Mouse (Mus musculus): ENCODE measurements at regions not wholly inside any gene's neighbourhood (a gene's known extent, or its start where the extent isn't known, plus 50 kb on each side); places are given as distances from the start of the nearest gene placed in this dataset.

DNA sequence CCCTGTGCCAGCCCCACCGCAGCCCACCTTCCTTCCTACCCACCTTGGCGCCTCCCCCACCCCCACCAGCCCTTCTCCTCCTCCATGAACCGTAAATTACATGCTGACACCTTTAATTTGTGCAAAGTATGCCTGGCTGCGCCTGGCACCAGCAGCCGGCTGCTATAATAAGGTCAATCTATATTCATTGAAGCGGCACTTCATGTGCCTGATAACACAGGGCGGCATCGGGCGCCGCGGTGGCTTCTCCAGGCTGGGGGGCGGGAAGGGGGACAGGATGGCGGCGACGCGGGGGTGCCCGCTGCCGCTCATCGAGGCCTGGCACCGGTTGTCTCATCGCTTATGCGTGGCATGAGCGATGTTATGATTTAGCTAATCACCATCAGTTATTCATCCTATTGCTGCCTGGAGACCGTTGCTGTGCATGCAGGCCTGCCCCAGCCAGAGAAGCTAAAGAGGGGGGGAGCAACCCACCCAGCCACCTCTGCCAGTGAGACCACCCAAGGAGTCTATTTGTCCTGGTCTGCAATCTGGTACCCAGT is 157.5 kb downstream of the Rplp1 start:
- TF ChIP-seq CTCF (IDR thresholded peaks at IDR 0.05; ENCODE audit: control insufficient read depth, insufficient read depth, low read length), result no peak
- no peak for TF ChIP-seq POLR2A (IDR thresholded peaks at IDR 0.05; ENCODE audit: borderline replicate concordance, control insufficient read depth, low read depth, low read length)
